Mouse (Mus musculus): ENCODE data around the gene Gba2.
"Not testable (repeated sequence)": the region's sequence is repeated elsewhere in the genome, so short reads cannot be mapped to it uniquely, and the experiment has no call there.

Gba2 gene

DNA sequence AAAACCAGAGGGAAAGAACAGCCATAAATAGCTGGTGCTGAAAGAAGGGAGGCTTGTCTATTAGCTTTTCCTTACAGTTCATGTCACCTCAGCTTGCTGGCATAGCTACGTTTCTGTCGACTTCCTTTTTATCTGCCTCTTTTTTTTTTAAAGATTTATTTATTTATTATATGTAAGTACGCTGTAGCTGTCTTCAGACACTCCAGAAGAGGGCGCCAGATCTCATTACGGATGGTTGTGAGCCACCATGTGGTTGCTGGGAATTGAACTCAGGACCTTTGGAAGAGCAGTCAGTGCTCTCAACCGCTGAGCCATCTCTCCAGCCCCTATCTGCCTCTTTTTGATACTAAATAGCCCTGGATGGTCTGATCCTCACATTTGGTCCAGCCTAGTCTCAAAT is 26.8 kb downstream of the Gba2 start:
- DNase-seq, result not testable (repeated sequence)

GRCm38 (mm10) chr4:43549055-43549454 is 29.6 kb downstream of the Gba2 start:
- no peak for DNase-seq

- DNase-seq, result no peak
Measured at GRCm38 (mm10) chr4:43547160-43547559, 31.5 kb downstream of the Gba2 start.

GRCm38 (mm10) chr4:43546375-43547047 is 32.2 kb downstream of the Gba2 start:
- no peak for DNase-seq

DNA sequence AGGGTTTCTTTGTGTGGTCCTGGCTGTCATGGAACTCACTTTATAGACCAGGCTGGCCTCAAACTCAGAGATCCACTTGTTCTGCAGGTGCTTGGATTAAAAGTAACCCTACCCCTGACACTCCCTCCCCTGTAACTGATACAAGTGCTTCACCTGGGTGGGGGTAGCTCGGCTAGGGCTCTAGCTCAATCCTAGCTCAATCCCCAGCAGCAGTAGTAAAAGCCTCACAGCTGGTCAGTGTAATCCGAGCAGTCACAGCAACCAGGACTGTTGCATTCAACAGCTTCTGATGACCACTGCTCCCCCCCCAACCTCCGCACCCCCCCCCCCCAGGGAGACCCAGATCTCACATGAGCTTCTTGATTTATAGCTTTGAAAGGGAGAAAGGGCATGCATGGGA is 36.6 kb downstream of the Gba2 start:
- no peak for DNase-seq

GRCm38 (mm10) chr4:43536031-43536430 is 42.6 kb downstream of the Gba2 start:
- DNase-seq, result no peak

DNA sequence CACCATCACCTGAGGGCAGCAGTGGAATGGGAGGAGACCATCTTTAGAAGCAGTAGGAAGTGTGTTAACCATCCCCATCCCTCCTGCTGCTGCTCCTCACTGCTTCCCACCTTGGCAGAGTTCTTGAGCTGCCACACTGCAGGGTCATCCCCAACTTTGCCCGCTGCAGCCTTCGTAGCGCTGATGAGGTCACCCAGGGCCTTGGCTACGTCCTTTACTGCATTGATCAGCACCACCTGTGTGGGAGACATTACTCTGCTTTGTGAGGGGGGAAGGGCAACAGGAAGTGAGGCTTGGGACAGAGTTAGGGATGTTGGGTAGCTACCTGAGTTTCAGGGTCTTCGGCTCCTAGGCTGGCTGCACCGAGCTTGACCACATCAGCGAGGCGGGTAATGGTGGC is 43.0 kb downstream of the Gba2 start:
- DNase-seq, result no peak

DNA sequence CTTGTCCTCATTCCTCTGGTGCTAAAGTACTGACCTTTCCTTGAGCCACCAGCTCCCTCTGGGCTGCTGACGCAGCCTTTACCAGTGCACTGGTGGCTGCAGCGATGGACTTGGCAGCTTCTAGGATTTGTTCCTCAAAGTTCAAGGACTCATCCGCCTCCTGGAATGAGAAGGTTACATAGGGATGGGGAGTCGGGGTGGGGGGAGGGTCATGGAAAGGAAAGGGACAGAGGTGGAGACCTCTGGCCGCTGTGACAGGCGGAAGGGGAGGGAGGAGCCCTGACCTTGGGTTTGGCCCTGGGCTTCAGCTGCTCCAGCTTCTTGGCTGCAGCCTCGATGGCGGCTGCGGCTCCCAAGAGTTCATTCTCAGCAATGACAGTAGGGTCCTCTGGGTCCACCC is 45.4 kb downstream of the Gba2 start:
- no peak for DNase-seq

- peak; percentile 82 for DNase-seq
Measured at GRCm38 (mm10) chr4:43530581-43530980, 48.1 kb downstream of the Gba2 start.

DNA sequence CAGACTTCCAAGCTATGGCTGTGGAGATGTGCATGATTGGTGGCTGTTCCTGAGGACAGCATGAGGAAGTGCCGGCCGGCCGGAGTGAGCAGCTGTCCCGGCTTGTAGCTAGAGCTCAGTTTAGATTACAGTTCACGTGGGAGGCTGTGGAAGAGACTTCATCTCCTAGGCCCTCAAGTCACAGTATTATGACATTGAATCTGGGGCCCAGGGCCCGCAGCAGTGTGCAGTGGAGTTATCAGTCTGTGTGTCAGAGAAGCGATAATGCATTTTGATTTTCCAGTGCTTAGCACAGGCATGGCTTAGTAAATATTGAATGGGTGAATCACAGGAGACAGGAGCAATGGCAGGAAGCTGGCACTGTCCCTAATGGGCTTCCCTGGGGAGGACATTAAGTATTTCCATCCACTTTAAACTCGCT is 48.6 kb downstream of the Gba2 start:
- no peak for DNase-seq

DNA sequence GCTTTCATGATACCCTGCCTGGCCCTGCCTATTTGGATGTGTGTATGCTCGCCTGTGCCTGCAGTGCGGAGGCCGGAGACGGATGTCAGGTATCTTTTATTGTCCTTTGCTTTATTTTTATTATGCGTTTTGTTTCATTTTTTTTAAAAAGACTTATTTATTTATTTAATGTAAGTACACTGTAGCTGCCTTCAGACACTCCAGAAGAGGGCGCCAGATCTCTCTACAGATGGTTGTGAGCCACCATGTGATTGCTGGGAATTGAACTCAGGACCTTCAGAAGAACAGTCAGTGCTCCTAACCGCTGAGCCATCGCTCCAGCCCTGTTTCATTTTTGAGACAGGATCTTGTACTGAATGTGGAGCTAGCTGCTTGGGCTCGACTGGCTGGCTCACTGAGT is 50.2 kb downstream of the Gba2 start:
- DNase-seq, result no peak

DNA sequence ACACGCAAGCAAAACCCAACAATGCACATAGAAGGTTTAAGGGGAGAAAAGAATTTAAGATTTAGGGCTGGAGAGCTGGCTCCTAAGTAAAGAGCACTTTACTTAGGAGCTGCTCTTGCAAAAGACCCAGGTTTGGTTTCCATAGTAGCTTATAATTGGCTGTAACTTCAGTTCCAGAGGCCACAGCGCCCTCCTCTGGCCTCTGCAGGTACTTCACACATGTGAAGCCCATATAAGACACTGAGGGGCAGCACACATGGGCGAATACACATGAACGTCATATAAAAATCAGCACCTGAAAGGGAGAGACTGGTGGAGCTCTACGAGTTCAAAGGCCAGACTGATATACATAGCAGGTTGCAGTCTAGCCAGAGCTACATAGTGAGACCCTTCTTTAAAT is 50.8 kb downstream of the Gba2 start:
- no peak for DNase-seq

DNA sequence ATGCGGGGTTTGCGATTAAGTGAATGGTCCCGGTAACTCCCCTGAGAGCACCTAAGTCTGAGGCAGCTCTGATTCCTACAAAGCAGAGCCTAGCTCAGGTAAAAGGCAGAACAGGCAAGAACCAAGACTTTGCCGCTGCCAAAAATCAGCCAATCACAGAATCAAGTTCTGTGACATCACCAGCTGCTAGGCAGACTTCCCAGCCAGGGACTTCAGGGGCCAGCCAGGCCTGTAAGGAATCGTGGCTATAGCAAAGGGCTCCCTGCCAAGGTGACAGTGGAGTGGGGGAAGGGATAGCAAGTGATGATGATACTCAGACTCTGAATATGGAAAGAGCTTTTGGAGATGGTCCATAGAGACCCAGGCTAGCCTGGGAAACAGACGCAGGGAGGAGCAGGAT is 58.7 kb downstream of the Gba2 start:
- peak; percentile 88 for DNase-seq

DNA sequence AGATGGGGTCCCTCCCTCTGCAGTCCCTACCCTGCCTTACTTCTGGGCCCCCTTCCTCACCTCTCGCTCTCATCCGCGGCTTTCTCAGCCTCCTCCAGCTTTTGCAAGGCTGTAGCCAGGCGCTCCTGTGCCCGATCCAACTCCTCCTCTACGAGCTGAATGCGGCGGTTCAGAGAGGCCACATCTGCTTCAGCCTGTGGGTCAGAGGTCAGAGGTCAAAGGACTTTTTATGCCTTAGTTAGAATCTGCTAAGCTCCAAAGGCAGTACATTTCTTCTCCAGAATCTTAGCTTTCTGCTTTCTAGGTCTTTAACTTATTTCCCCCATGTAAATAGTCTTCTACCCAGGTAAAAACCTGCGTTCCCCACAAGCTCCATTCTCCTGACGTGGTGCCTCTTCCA is 59.1 kb downstream of the Gba2 start:
- peak; percentile 37 for DNase-seq
